Mouse (Mus musculus) C2C12 (cell line): ENCODE results near the gene Mrpl43. TPM values are rescaled to one million over a fixed set of nuclear protein-coding genes. Genes with fewer than 3 reads are reported as not detected.
"Not testable (repeated sequence)": the region's sequence is repeated elsewhere in the genome, so short reads cannot be mapped to it uniquely, and the experiment has no call there.

ENCODE experiments used
- H3K27me3 ChIP-seq: one replicate; pipeline ENCODE4 v1.6.1; 2011; ENCODE audit not compliant: control insufficient read depth, insufficient read depth, insufficient read length
- H3K36me3 ChIP-seq: one replicate; pipeline ENCODE4 v1.6.1; 2011; ENCODE audit not compliant: control insufficient read depth, insufficient read depth
- H3K4me3 ChIP-seq: one replicate; pipeline ENCODE4 v1.5.1; 2011; ENCODE audit warnings: mild to moderate bottlenecking, control low read depth; ENCODE audit not compliant: poor library complexity, insufficient read depth, severe bottlenecking
- H3K79me2 ChIP-seq: one replicate; pipeline ENCODE4 v1.6.1; 2011; ENCODE audit not compliant: control insufficient read depth, insufficient read depth
- H3K79me3 ChIP-seq: one replicate; pipeline ENCODE4 v1.6.1; 2011; ENCODE audit warnings: low read depth, control low read depth
- H3ac ChIP-seq: one replicate; pipeline ENCODE3; 2011; ENCODE audit warnings: low read depth; ENCODE audit not compliant: control insufficient read depth, insufficient read length
- CEBPB ChIP-seq: IDR thresholded peaks from one replicate; pipeline ENCODE4 v1.6.1; 2011; ENCODE audit warnings: low read depth, mild to moderate bottlenecking, control low read depth, moderate library complexity
- CTCF ChIP-seq: IDR thresholded peaks from one replicate; pipeline ENCODE4 v1.5.1; 2011; ENCODE audit not compliant: control insufficient read depth, insufficient read depth, insufficient read length
- FOSL1 ChIP-seq: IDR thresholded peaks from one replicate; pipeline ENCODE4 v1.8.0; 2011; ENCODE audit warnings: mild to moderate bottlenecking, low read length; ENCODE audit not compliant: poor library complexity, insufficient read depth, severe bottlenecking
- MAX ChIP-seq: IDR thresholded peaks from one replicate; pipeline ENCODE4 v1.6.1; 2011; ENCODE audit warnings: mild to moderate bottlenecking, control low read depth
- MYOD1 ChIP-seq: IDR thresholded peaks from one replicate; pipeline ENCODE4 v1.6.1; 2011; ENCODE audit warnings: low read depth; ENCODE audit not compliant: control insufficient read depth, insufficient read length
- MYOG ChIP-seq: IDR thresholded peaks from one replicate; pipeline ENCODE4 v1.6.1; 2011; ENCODE audit not compliant: control insufficient read depth, insufficient read length; ENCODE audit errors: extremely low read depth
- USF1 ChIP-seq: IDR thresholded peaks from one replicate; pipeline ENCODE4 v1.6.1; 2011; ENCODE audit warnings: low read depth, mild to moderate bottlenecking, control low read depth, moderate library complexity
- polyA plus RNA-seq: library from polyadenylated mRNA; unstranded; fragments of >200 nt; fragmentation: generic; extraction: Trizol; gene quantifications from one replicate; pipeline ENCODE4 v1.2.1, GENCODE M21; 2012; ENCODE audit warnings: missing spikeins

Mrpl43 gene
- polyA plus RNA-seq, 1 experiment, result 63.0 TPM

DNA sequence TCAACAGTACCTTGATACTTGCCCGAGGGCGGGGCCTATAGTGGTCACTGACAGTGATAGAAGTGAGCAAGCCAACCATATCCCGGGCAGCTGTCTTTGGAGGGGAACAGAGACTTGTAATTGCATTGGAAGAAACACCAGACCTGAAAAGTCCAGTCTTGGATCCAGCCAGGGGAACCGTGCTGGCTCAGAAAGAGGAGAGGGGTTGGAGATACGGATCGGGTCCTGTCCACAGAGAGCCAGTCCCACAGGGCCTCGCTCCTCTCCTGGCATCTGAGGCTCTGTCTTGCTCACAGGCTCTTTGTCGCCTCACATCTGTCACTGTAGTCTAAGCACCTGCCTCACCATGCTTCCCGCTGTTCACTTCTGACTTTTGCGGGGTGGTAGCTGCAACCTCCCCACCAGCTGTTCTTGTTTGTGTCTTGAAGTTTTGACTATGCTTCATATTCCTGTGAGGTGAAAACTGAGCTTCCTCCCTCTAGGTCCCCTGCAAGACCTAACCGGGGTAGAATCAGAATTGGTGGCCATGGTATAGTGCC lies 38.2 kb upstream of the Mrpl43 start:
- Histone ChIP-seq H3K36me3 (peaks cover 6% of the 10 kb centered on the region), H3K79me2 (peaks cover 14% of the 10 kb centered on the region), H3K4me3 (no peak overlapping the region), H3K79me3 (peaks cover 8% of the 10 kb centered on the region), H3ac (no peak overlapping the region), H3K27me3 (peaks cover 7% of the 10 kb centered on the region)
- TF ChIP-seq MYOG, result no peak
- TF ChIP-seq FOSL1, result no peak
- TF ChIP-seq USF1, result no peak
- no peak for TF ChIP-seq CEBPB
- no peak for TF ChIP-seq MYOD1
- no peak for TF ChIP-seq MAX
- no peak for TF ChIP-seq CTCF

DNA sequence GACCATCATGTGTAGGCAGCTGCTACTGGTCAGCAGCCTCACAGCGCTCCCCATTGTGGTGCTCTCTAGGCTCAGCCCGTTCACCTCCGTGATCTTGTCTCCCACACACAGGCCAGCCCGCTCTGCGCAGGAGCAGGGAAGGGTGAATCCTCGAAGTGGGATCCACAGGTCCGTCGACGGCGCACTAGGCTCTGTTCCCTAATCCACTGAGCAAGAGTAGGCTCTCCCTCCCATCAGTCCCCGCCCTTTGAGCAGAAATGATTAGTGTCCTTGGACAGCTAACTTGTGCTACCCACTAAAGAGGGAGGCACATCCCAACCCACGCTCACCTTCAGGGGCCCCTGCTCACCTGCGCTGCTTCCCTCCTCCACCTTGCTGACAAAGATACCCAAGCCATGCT lies 34.0 kb upstream of the Mrpl43 start:
- Histone ChIP-seq H3K79me2 (no peaks in the 10 kb centered on the region), H3K27me3 (peaks cover 7% of the 10 kb centered on the region), H3K36me3 (no peaks in the 10 kb centered on the region), H3K79me3 (no peaks in the 10 kb centered on the region), H3K4me3 (no peak overlapping the region), H3ac (no peak overlapping the region)
- TF ChIP-seq MAX, result no peak
- TF ChIP-seq CEBPB, result no peak
- TF ChIP-seq MYOG, result no peak
- TF ChIP-seq USF1, result no peak

DNA sequence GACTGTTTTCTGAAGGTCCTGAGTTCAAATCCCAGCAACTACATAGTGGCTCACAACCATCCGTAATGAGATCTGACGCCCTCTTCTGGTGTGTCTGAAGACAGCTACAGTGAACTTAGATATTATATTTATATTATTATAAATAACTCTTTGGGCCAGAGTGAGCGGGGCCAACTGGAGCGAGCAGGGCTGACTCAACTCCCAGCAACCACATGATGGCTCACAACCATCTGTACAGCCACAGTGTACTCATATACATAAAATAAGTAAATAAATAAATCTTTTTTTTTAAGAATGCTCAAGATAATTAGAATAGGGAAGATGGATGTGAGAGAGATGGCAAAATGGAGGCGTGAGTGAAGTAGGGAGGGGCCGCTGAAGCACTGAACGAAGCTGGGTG lies 32.0 kb upstream of the Mrpl43 start:
- H3ac ChIP-seq, H3K27me3 ChIP-seq, H3K79me3 ChIP-seq, H3K4me3 ChIP-seq, H3K79me2 ChIP-seq, H3K36me3 ChIP-seq: not testable (repeated sequence)

DNA sequence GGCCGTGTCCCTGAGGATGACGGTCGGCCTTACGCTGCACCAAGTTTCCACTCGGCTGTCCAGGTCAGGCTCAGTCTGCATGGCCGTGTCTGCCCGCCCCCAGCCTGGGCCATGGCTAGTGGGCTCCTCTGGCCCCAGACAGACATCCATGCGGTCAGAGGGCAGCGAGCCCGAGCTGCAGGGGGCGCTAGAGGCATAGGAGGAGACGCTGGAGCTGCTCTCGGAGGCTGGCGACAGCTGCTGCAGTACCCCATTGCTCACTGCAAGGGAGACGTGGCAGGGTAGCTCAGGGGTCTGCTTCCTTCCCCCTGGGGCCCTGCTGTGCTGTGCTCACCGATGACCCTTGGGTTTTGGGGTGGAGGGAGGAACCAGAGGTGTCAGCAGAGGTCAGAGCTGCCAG lies 30.6 kb upstream of the Mrpl43 start:
- no peaks in the 10 kb centered on the region for H3K79me2 ChIP-seq
- H3K36me3 ChIP-seq, result no peaks in the 10 kb centered on the region
- H3K4me3 ChIP-seq, result no peak overlapping the region
- no peak overlapping the region for H3ac ChIP-seq
- no peak for TF ChIP-seq CEBPB
- TF ChIP-seq FOSL1, result no peak
- TF ChIP-seq USF1, result no peak
- TF ChIP-seq MYOD1, result no peak
- peak; percentile 87 for TF ChIP-seq CTCF
- peaks cover 7% of the 10 kb centered on the region for H3K27me3 ChIP-seq
- H3K79me3 ChIP-seq, result no peaks in the 10 kb centered on the region

DNA sequence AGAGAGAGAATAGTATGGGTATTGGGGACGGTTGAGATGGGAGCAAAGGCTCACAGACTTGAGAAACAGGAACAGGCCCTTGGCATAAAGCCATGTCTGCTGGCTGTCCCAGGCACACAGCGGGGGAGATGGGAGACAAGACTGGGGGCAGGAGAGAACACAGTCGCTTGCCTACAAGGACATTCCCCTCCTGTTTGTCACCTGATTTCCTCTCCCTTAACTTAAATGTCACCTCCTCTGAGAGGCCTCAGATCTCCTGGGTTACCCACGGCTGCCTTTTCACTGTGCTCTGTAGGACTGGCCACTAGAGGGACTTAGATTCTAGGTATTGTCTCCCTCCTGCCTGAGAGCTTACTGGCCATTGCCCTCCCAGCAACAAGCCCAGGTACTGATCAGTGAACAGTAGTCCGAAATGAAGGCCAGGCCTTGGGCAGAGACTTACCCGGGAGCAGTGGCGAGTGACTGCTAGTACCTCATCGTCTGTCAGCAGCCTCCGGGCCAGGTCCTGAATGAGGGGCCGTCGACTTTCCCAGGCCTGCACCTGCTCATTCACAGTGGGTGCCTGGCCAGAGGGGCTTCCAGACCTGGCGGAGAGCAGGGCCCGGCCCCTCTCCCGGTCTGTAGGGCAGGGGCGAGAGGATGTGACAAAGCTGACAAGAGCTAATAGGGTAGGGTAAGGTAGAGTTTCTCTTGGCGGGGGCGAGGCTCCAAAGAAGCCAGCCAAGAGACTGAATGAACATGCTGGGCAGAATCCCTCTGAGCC lies 26.5 kb upstream of the Mrpl43 start:
- TF ChIP-seq FOSL1 (no peak), CTCF (no peak), MAX (no peak), MYOG (no peak), MYOD1 (no peak), USF1 (no peak), CEBPB (no peak)
- Histone ChIP-seq H3ac (no peak overlapping the region), H3K27me3 (no peaks in the 10 kb centered on the region), H3K4me3 (no peak overlapping the region), H3K79me2 (no peaks in the 10 kb centered on the region), H3K36me3 (no peaks in the 10 kb centered on the region), H3K79me3 (no peaks in the 10 kb centered on the region)

DNA sequence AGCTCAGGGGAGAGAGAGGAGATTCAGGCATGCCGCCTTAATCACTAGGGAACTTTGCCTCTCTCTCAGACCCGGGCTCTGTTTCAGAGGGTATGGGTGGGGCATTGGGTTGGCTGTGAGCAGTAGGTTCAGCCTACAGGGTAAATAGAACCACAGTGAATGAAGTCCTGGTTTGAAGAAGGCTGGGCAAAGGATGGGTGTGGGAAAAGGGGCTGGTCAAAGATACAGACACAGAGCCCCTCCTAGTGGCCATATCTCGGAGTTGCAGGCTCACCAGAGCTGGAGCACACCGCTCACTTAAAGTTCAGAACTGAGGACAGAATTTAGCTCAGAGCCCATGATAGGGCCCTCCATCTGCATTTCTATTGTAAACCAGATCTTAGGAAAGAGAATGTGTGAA lies 25.5 kb upstream of the Mrpl43 start:
- H3K36me3 ChIP-seq, result peaks cover 4% of the 10 kb centered on the region
- H3K79me3 ChIP-seq, result no peaks in the 10 kb centered on the region
- no peaks in the 10 kb centered on the region for H3K27me3 ChIP-seq
- no peaks in the 10 kb centered on the region for H3K79me2 ChIP-seq
- no peak overlapping the region for H3K4me3 ChIP-seq
- H3ac ChIP-seq, result no peak overlapping the region
- TF ChIP-seq CTCF, result peak; percentile 30
- TF ChIP-seq CEBPB, result no peak
